Mouse (Mus musculus): ENCODE results near the gene Ptprn2. TPM values are rescaled to one million over a fixed set of nuclear protein-coding genes. Genes with fewer than 3 reads are reported as not detected.

Ptprn2 gene
- total RNA-seq, 2 experiments from 2014 or later: not detected

DNA sequence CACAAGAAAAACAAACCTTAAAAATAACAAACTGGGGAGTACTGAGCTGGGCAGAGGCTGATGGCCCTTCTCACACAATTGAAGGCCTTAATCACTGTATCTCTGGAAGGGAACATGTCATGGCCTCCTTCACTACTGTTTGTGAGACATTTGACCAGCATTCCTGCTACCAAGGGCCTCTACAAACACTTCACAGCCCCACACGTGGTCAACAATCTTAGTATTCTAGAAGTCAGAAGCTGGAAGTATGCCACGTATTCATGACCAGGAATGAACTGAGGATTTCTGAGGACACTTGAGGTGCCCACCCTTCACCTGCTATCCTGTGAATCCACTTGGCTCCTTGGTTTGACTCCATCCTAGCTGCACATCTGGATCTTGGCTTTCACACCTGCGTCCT lies 302.8 kb downstream of the Ptprn2 start:
- no peak for TF ChIP-seq CTCF (IDR thresholded peaks at IDR 0.05)
- Histone ChIP-seq H3K27ac (no peak overlapping the region), H3K4me3 (no peak overlapping the region)
- intact Hi-C loops (cut with DNase I): no loop called here
- no peak for DNase-seq

- no peak for DNase-seq
- TF ChIP-seq CTCF (IDR thresholded peaks at IDR 0.05): no peak
- intact Hi-C loops (cut with DNase I): no loop called here
- Histone ChIP-seq H3K4me3 (no peak overlapping the region), H3K27ac (no peak overlapping the region)
Measured at GRCm38 (mm10) chr12:116803331-116803730, 317.8 kb downstream of the Ptprn2 start.

GRCm38 (mm10) chr12:116804712-116805111 lies 319.2 kb downstream of the Ptprn2 start:
- TF ChIP-seq CTCF (IDR thresholded peaks at IDR 0.05): no peak
- no peak for DNase-seq
- intact Hi-C loops (cut with DNase I): no loop called here
- Histone ChIP-seq H3K4me3 (no peak overlapping the region), H3K27ac (no peak overlapping the region)

DNA sequence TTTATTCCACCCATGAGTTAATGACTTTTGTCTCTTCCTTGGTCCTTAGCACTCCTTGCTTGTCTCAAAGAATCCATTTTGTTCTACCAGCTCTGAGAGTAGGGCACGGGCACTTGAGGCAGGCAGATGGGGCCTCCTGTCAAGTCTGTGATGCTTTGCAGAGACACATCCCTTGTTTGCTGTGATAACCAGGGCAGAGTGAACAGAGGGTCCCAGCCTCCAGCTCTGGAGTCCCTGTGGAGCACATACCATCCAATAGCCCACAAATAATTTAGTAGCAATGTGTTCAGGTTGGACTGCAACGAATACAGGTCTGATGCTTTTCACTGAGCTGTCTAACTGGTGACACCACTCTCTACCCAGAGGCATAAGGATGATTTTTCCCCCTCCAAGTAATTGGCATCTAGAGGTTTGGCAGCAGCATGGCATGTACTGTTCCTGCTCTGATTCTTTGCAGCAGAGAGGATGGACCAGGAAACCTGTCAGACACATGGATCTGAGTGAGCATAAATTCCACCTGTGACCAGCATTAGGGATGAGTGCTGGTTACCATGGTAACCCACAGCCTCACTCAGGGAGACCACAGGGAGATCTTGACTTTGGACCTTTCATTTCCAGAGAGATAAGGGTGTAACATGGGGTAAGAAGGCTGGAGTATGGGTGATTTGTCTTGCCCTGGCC lies 319.7 kb downstream of the Ptprn2 start:
- no peak for TF ChIP-seq CTCF (IDR thresholded peaks at IDR 0.05)
- no peak for DNase-seq
- no peak overlapping the region for H3K27ac ChIP-seq
- no peak overlapping the region for H3K4me3 ChIP-seq
- intact Hi-C loops (cut with DNase I): no loop called here

GRCm38 (mm10) chr12:116806089-116806488 lies 320.6 kb downstream of the Ptprn2 start:
- Histone ChIP-seq H3K27ac (no peak overlapping the region), H3K4me3 (no peak overlapping the region)
- TF ChIP-seq CTCF (IDR thresholded peaks at IDR 0.05): no peak
- no peak for DNase-seq
- intact Hi-C loops (cut with DNase I): no loop called here

GRCm38 (mm10) chr12:116813012-116813411 lies 327.5 kb downstream of the Ptprn2 start:
- no peak for DNase-seq
- intact Hi-C loops (cut with DNase I): no loop called here

DNA sequence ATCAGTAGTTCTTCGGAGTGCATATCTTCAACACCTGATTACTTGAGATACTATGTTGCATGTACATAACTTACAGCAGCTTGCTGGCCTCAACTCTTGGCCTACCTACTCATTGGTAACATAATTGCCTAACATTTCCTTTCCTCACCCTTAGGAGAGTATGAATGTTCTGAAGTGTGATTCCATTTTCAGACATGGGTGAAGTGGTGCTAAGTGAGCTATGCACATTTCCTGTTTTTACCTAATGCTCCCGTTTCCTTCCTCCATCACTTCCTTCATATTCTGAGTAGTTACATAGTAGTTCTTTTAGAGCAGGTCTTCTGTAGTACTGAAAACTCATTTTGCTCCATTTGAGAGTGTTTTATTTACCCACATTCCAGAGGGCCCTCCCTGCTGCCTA lies 334.3 kb downstream of the Ptprn2 start:
- intact Hi-C loops (cut with DNase I): no loop called here
- TF ChIP-seq CTCF (IDR thresholded peaks at IDR 0.05): no peak
- no peak for DNase-seq
- H3K27ac ChIP-seq: no peak overlapping the region
- no peak overlapping the region for H3K4me3 ChIP-seq

More at GRCm38 (mm10) chr12:116813012-116813411, 327.5 kb downstream of the Ptprn2 start:
- TF ChIP-seq CTCF (IDR thresholded peaks at IDR 0.05): no peak
- H3K4me3 ChIP-seq: no peak overlapping the region
- H3K27ac ChIP-seq: no peak overlapping the region

DNA sequence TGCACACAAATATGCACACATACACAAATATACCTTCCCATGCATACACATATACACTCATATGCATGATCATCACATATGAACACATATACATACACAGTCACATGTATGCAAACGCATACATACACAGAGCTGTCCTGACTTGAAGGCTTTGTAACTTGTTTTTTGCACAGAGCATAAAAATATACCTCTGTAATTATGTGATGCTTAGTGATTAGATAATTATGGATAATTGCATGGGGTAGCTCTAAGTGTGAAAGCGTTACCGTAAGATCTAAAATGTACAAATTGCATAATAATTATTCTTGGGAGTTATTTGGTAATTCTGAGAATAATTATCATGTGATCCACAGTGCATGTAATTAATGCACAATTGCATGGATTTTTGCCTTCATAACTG lies 337.8 kb downstream of the Ptprn2 start:
- intact Hi-C loops (cut with DNase I): no loop called here

DNA sequence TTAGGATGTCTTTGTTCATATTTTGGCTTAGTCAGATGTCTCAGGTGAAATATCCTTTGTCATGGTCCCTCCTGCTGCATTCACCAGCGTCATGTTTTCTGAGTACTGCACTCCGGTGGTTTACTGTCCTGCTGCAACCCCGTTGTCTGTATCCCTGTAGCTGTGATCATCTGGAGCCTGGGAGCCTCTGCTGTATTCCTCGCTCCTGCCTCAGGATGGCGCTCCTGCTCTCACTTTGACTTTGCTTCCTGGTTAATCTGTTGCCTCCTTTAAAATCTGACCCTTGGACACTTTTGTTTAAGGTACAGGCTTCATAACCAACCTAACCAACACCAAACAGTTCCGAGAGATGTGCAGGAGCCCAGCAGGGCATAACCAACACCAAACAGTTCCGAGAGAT lies 342.2 kb downstream of the Ptprn2 start:
- intact Hi-C loops (cut with DNase I): no loop called here

More for the DNA sequence above, 337.8 kb downstream of the Ptprn2 start:
- no peak for DNase-seq
- Histone ChIP-seq H3K4me3 (no peak overlapping the region), H3K27ac (no peak overlapping the region)
- no peak for TF ChIP-seq CTCF (IDR thresholded peaks at IDR 0.05)

DNA sequence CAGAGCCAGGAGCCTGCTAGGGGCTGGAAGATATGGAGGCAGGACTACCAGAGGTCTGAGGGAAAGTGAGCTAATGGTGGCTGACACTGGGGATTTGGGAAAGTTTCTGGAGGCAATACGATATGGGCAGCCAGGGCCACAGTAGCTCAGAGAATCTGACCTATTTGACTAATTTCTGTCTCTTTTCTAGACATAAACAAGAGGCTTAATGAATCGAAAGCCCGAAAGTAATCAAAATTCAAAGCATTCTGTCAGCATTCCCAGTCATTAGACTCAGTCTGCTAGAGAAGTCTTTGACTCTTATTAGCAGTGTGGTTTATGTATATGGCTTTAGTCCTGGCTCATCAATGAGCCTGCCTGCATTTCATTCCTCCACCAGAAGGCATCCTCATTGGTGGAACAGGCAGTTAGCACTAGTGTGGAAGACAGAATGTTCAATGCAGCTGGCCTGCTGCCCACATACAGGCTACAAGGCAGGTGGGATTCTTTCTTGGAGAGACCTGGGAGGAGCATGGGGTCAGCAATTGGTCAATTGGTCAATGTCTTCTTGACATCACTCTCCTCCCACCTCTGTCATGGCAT lies 353.2 kb downstream of the Ptprn2 start:
- no peak for DNase-seq
- no peak for TF ChIP-seq CTCF (IDR thresholded peaks at IDR 0.05)
- H3K27ac ChIP-seq: no peak overlapping the region
- intact Hi-C loops (cut with DNase I): no loop called here
- no peak overlapping the region for H3K4me3 ChIP-seq

More for the DNA sequence above, 342.2 kb downstream of the Ptprn2 start:
- Histone ChIP-seq H3K4me3 (no peak overlapping the region), H3K27ac (no peak overlapping the region)
- no peak for DNase-seq
- TF ChIP-seq CTCF (IDR thresholded peaks at IDR 0.05): no peak

DNA sequence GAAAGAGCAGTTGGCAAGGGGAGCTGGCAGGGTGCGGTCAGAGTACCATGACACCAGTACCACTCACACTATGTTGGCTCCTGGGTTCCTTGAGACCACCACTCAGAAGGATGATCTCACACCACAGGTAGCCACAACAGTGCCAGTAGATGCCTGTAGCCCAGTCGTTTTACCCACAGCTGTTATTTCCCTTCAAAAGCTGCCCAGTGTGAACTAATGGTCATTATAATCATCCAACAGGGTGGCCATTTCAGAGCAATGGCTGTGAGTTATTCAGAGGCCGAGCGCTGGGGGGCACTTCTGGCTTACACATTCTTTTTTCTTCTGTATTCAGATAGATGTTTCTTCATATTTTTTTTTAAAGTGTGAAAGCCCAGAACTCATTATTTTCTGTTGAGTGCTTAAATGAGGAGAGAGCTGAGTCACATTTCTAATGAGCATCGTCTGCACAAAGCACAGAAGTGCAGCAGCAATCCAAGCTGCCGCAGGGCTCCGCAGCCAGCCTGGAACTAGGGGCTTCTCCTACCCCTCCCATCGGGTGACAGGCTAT lies 357.3 kb downstream of the Ptprn2 start:
- no peak for TF ChIP-seq CTCF (IDR thresholded peaks at IDR 0.05)
- intact Hi-C loops (cut with DNase I): no loop called here

DNA sequence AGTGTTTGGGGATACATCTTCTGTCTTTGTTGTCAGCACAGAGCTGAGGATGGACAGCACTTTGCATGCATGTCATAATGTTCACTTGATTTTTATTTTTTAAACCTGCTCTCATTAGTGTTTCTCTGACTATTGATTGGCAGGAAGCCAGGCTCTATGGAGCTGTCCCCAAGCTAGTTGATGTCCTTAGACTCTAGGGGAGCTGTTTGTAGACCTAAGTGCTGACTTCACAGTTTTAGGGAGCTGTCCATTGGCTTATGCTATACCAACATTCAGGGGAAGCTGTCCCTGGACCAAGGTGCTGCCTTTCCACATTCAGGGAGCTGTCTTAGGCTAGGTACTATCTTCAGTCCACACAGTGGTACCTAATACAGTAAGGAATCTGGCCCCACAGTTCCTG lies 360.7 kb downstream of the Ptprn2 start:
- TF ChIP-seq CTCF (IDR thresholded peaks at IDR 0.05): no peak
- DNase-seq: no peak
- intact Hi-C loops (cut with DNase I): no loop called here
- H3K27ac ChIP-seq: no peak overlapping the region
- no peak overlapping the region for H3K4me3 ChIP-seq

More for the DNA sequence above, 357.3 kb downstream of the Ptprn2 start:
- H3K27ac ChIP-seq: no peak overlapping the region
- no peak overlapping the region for H3K4me3 ChIP-seq
- DNase-seq: no peak

- DNase-seq: no peak
- TF ChIP-seq CTCF (IDR thresholded peaks at IDR 0.05): no peak
- intact Hi-C loops (cut with DNase I): no loop called here
- H3K27ac ChIP-seq: no peak overlapping the region
- no peak overlapping the region for H3K4me3 ChIP-seq
Measured at GRCm38 (mm10) chr12:116847021-116847420, 361.5 kb downstream of the Ptprn2 start.

DNA sequence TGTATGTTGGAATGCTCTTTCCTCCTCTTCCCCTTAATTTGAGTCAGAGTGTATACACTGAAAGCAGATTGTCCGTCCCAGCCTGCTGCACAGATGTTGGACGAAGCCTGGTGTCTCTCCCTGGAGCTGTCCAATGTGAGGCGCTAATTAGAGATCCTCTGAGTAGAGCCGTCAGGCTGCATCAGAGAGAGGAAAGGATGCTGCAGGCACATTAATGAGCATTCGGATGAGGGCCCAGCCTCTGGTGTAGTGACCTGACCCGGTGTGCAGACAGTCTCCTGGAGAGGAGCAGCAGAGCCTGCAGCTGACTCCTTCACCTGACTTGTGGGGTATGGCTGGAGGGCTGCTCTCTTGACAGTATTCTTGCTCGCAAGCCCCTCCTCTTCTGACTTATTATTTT lies 370.8 kb downstream of the Ptprn2 start:
- TF ChIP-seq CTCF (IDR thresholded peaks at IDR 0.05): no peak
- intact Hi-C loops (cut with DNase I): no loop called here

More for the DNA sequence above, 370.8 kb downstream of the Ptprn2 start:
- H3K27ac ChIP-seq: no peak overlapping the region
- DNase-seq: no peak
- H3K4me3 ChIP-seq: no peak overlapping the region

Measured in gastrocnemius, adult 2 months (tissue).